Mouse (Mus musculus) olfactory bulb, adult 2 months (tissue): ENCODE results near the gene Plet1.

Source experiments
- CTCF ChIP-seq: fragments of 200-500 bp; IDR thresholded peaks from 2 replicates; pipeline ENCODE4 v1.5.1; 2012; ENCODE audit warnings: low read depth, mild to moderate bottlenecking, low read length, moderate library complexity; ENCODE audit not compliant: insufficient read depth
- POLR2A ChIP-seq: fragments of 200-500 bp; IDR thresholded peaks from 2 replicates; pipeline ENCODE4 v1.6.1; 2012; ENCODE audit warnings: mild to moderate bottlenecking, low read depth, low read length, moderate library complexity; ENCODE audit not compliant: insufficient read depth

DNA sequence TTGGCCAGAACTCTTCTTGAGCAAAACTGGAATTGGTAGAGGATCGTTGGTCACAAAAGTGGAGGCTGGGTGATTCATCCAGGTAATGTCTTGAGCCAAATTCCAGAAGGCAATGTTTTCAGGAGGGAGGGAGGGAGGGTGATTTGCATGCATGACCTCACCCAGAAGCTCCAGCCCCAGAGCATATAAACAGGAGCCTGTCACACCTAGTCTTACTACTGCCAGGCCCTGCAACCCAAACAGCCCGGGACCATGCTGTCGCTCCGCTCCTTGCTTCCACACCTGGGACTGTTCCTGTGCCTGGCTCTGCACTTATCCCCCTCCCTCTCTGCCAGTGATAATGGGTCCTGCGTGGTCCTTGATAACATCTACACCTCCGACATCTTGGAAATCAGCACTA, at the start of gene Plet1:
- TF ChIP-seq POLR2A (no peak), CTCF (no peak)
